ENCODE assay signal across 11 mouse cellular contexts in the genomic region with DNA sequence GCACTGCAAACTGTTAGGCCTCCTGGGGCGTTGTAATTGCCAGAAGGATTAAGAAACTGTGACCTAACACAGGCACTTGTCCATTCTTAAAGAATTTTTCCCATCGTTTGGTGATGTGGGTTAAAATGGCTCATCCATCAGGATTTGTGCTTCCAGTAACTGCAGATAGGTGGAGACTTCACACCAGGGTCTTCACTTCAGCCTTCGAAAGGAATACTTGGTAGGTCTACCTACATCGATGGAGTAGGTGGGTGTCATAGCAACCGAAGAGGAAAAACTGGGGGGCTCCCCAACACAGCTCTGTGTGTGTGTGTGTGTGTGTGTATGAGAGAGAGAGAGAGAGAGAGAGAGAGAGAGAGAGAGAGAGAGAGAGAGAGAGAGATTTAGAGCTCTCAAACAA.
DNase-seq lines count a peak whose midpoint lies in the region; ATAC-seq and TF ChIP-seq lines count a peak whose summit lies in the region.
"Had no signal": no experiment of that assay in that cellular context is flagged by ENCODE, and none has a peak within 500 bp of the region (broad histone marks: within the 10 kb centered on the region; RNA-seq: fewer than 3 reads in every experiment).

No protein-coding gene starts in this region.

- H3K27me3 ChIP-seq in E14TG2a.4 (ENCODE audit: insufficient read depth, low read length) = peaks cover 8% of the 10 kb centered on the region
- no peaks in the 10 kb centered on the region; the same call in 1 of the 2 replicates for H3K27me3 ChIP-seq in hindbrain, embryonic 11.5 days (ENCODE audit: control insufficient read depth, insufficient read depth, low read length)
- H3K27me3 ChIP-seq: embryonic facial prominence, embryonic 12.5 days; heart, embryonic 12.5 days had no signal

- TF ChIP-seq CTCF in E14TG2a.4 (conservative IDR thresholded peaks at IDR 0.05; ENCODE audit: low read length) = peak; percentile 39

- H3K9ac ChIP-seq in hindbrain, embryonic 11.5 days (ENCODE audit: low read depth, low read length) = no peak overlapping the region
- H3K9ac ChIP-seq: embryonic facial prominence, embryonic 12.5 days; heart, embryonic 12.5 days had no signal

- H3K4me1 ChIP-seq in E14TG2a.4 (replicated peaks; ENCODE audit: low read depth, low read length) = peaks cover 26% of the 10 kb centered on the region
- no peaks in the 10 kb centered on the region for H3K4me1 ChIP-seq in hindbrain, embryonic 11.5 days (replicated peaks; ENCODE audit: control insufficient read depth, insufficient read depth, low read length)
- H3K4me1 ChIP-seq: heart, embryonic 12.5 days had no signal

- no peak for ATAC-seq in hindbrain, embryonic 11.5 days (ENCODE audit: low FRiP score)

- H3K4me2 ChIP-seq in hindbrain, embryonic 11.5 days (replicated peaks; ENCODE audit: low read depth, low read length) = no peak overlapping the region
- H3K4me2 ChIP-seq: embryonic facial prominence, embryonic 12.5 days; heart, embryonic 12.5 days had no signal

- peak; percentile 63 to 70 for DNase-seq in cerebellum, postnatal 14 days
- DNase-seq in cerebellum, adult 11-12 months = no peak
- peak; percentile 34 to 47 for DNase-seq in layer of hippocampus, postnatal 10 days (ENCODE audit: low spot score in 2 of 2)
- DNase-seq in layer of hippocampus, adult 9-11 months = no peak
- DNase-seq in hindbrain, embryonic 11.5 days (ENCODE audit: low spot score) = peak; percentile 25
- no peak for DNase-seq in ovary, postnatal 10 days (ENCODE audit: low spot score)
- no peak for DNase-seq in right cerebral cortex, postnatal 14 days
- DNase-seq: B cell, adult 2 months had no signal

- no peaks in the 10 kb centered on the region for H3K36me3 ChIP-seq in E14TG2a.4 (ENCODE audit: insufficient read depth, low read length)
- no peaks in the 10 kb centered on the region for H3K36me3 ChIP-seq in hindbrain, embryonic 11.5 days (ENCODE audit: control insufficient read depth, insufficient read depth, low read length)
- H3K36me3 ChIP-seq: embryonic facial prominence, embryonic 12.5 days; heart, embryonic 12.5 days had no signal

- 46% methylated on average over 5 of the region's 5 CpGs for WGBS in hindbrain, embryonic 11.5 days

- no peak overlapping the region for H3K27ac ChIP-seq in hindbrain, embryonic 11.5 days (ENCODE audit: low read depth, low read length)
- H3K27ac ChIP-seq: embryonic facial prominence, embryonic 12.5 days had no signal

- no peak overlapping the region for H3K4me3 ChIP-seq in E14TG2a.4 (replicated peaks; ENCODE audit: low read length)
- H3K4me3 ChIP-seq in hindbrain, embryonic 11.5 days (ENCODE audit: low read depth, low read length) = no peak overlapping the region
- H3K4me3 ChIP-seq: embryonic facial prominence, embryonic 12.5 days; heart, embryonic 12.5 days had no signal

- peaks cover 6% of the 10 kb centered on the region for H3K9me3 ChIP-seq in E14TG2a.4 (ENCODE audit: low read length)
- no peaks in the 10 kb centered on the region for H3K9me3 ChIP-seq in hindbrain, embryonic 11.5 days (ENCODE audit: control insufficient read depth, low read length)
- H3K9me3 ChIP-seq: embryonic facial prominence, embryonic 12.5 days had no signal

Comparison
In these comparisons a context has a peak if more than half of its experiments do, and no peak if none do; other contexts are left out.
1. DNase-seq: peak in cerebellum, postnatal 14 days (2 of 2), layer of hippocampus, postnatal 10 days (2 of 2) and hindbrain, embryonic 11.5 days (single experiment); none in cerebellum, adult 11-12 months (single experiment), layer of hippocampus, adult 9-11 months (single experiment), ovary, postnatal 10 days (single experiment) and right cerebral cortex, postnatal 14 days (single experiment).